Mouse (Mus musculus): ENCODE results near the gene Adgrf3.

The Adgrf3 gene

DNA sequence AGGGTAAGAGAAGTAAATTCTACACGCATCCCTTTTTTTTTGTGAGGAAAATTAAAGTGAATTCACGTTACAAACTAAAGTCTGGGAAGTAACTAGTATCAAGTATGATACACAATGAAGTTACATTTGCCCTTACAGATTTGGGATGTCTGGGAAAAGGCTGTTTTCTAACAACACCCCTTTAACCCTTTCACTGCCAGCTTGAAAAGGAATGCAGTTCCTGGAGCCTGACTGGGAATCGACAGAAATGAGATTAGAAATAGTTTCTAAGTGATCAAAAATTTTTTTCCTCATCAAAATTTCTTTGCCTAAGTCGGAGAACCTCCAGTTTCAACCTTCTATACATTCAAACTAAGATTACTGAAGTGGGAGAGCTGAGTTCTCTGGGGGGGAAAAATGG, 51.5 kb downstream of the Adgrf3 start:
- DNase-seq (ENCODE audit: extremely low read depth, insufficient read length, low spot score) = no peak

DNA sequence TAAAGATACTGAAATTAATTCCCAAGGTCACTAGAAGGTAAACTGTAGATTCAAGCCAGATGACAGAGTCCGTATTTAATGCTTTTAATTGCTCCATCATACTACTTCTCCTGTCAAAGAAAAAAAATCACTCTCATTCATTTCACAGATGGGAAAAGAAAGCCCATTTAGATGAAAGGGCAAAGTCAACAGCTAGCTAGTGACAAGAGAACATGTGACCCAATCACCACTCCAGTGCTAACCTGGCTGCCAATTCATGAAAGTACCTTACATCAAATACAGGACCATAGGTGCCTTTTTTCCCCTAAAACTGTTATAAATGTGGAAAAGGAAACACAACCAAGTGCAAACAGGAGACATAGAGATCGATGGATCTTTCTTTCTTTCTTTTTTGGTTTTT, 52.3 kb downstream of the Adgrf3 start:
- no peak for DNase-seq (ENCODE audit: extremely low read depth, insufficient read length, low spot score)

DNA sequence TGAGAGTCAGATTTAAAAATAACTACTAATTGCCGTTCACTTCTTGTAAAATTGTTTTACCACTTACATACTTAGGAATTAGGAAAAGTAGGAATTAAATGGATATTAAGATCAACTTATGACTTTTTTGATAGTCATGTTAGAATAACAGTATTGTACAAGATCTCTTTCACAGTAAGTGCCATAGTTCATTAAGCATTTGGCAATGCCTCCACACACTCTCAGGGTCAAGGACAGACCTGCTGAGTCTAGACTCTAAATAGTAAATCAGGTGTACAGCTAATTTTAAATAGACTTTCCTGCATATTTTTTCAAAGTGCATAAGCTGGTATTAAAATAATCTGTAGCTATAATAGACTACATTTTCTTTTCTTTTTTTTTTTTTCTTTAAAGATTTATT, 53.1 kb downstream of the Adgrf3 start:
- no peak for DNase-seq (ENCODE audit: extremely low read depth, insufficient read length, low spot score)

DNA sequence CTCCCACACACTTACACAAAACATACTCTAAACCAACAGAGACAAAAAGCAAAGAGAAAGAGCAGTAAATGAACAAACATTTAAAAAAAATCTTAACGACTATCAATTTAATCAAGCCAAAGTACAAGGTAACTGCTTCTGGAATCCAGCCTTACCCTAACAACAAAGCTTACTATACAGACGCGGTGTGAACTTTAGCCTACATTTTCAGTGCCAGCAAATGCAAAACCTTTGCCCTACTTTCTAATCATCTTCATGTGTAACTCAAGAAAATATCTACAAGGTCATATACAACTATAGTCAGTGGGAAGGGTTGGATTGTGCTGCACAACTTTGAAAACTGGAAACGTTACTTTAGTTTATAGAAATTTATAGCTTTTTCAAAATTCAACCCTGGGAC, 53.5 kb downstream of the Adgrf3 start:
- no peak for DNase-seq (ENCODE audit: extremely low read depth, insufficient read length, low spot score)

DNA sequence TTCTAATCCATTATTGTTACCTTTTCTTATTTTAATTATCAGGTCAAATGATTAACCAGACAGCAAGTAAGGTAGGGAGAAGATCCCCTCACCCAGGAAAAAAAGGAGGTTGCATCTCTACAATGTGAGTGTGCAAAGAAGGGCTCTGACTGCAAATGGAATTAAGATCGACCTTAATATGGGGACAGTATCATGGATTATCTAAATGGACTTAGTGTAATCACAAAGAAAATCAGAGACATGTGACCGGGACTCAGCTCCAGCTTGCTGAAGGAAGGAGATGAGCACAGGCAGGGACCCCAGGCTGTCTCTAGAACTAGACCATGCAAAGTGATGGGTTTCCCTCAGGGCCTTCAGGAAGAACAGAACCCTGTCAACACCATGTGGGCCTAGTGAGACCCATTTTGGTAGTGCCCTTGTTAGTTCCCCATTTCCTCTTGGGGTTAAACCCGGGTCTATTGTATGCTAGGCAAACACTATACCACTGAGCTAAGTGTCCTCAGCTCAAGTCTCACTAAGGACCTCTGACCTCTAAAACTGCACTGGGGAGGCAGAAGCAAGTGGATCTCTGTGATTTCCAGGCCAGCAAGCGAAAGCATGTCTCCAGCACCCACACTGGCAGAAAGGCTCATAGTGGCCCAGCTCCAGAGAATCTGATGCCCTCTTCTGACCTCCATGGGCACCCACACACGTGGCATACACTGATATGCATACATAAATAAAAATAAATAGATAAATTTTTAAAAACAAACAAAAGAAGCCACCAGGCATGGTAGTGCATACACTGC, 57.2 kb downstream of the Adgrf3 start:
- no peak for DNase-seq (ENCODE audit: extremely low read depth, insufficient read length, low spot score)

DNA sequence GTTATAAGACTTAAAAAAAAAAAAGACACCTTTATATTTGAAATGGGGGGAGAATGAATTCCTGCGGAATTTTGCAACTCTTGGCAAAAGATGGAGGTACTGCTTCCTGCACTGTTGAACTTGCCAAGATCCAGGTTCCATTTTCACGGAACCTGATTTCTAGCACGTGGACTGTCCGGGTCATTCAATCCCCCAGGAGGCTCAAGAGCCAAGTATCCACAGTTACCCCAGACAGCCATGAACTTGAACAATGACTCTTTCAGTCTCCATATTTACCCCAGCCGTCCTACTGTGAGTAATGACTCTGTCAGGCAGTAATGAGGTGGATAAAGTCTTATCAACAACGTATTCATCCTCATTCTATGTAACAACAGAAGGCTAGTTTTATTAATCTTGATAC, 59.0 kb downstream of the Adgrf3 start:
- DNase-seq (ENCODE audit: extremely low read depth, insufficient read length, low spot score) = no peak

Data from 3134 (cell line).